Comparison of ENCODE assay signal across 8 mouse cellular contexts in the genomic region with DNA sequence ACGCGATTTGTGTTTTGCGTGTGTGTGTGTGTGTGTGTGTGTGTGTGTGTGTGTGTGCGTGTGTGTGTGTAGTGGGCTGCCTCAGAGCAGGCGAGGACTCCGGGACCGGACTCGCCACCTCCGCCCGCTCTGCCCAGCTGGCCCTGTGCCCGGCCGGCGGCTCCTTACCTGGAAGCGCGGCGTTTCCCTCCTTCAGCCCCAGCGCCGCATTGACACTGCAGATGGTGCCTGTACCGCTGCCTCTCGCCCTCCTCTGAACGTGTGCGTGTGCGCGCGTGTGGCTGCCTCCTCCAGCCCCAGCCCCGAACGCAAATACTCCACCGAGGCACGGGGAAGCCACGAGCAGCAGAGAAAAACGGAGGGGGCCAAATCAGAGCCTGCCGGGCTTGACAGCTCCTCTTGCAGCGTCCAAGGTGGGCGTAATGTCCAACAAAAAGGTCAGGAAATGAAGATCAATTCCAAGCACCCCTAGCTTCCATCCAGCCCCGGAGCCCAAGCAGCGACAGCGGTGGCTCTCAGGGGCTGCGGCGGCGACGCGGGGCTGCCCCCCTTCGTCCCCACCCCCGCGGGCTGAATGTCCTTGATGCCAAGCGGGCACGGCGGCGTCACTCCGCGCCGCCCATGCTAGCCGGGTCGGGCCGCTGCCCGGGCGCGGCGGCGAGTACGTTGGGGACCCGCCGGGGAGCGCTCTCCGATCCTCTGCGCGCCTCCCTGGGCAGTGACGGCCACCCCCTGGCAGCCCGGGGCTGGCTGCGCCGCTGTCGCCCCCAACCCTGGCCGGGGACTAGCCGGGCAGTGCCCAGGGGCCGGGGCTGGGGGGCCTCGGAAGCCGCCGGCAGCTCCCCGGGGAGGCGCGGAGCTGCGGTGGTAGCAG. TPM values are rescaled to one million over a fixed set of nuclear protein-coding genes. Genes with fewer than 3 reads are reported as not detected.
DNase-seq lines count a peak whose midpoint lies in the region; ATAC-seq lines count a peak whose summit lies in the region.

No protein-coding gene starts in this region.

- H3K27me3 ChIP-seq in forebrain, embryonic 16.5 days (replicated peaks; ENCODE audit: control insufficient read depth, insufficient read depth, low read length): no peaks in the 10 kb centered on the region
- H3K27me3 ChIP-seq in hindbrain, embryonic 11.5 days (ENCODE audit: control insufficient read depth, insufficient read depth, low read length): peaks cover 15% of the 10 kb centered on the region

- H3K4me2 ChIP-seq in forebrain, embryonic 16.5 days (ENCODE audit: low read length): peak overlapping the region; percentile 83
- peak overlapping the region; percentile 84 for H3K4me2 ChIP-seq in hindbrain, embryonic 11.5 days (replicated peaks; ENCODE audit: low read depth, low read length)

- H3K4me1 ChIP-seq in forebrain, embryonic 16.5 days (replicated peaks; ENCODE audit: control insufficient read depth, insufficient read depth, low read length): peaks cover 27% of the 10 kb centered on the region
- H3K4me1 ChIP-seq in hindbrain, embryonic 11.5 days (replicated peaks; ENCODE audit: control insufficient read depth, insufficient read depth, low read length): peaks cover 7% of the 10 kb centered on the region; the same call in 1 of the 2 replicates

- DNase-seq in Muller cell, postnatal 12 days (ENCODE audit: inconsistent ontology term): peak; percentile 49
- peak; percentile 65 for DNase-seq in hindbrain, embryonic 11.5 days (ENCODE audit: low spot score)
- peak; percentile 62 to 66 for DNase-seq in layer of hippocampus, postnatal 14 days (ENCODE audit: low spot score in 2 of 2)
- peak; percentile 53 for DNase-seq in lung, postnatal 10 days
- peak; percentile 67 for DNase-seq in right cerebral cortex, postnatal 4 days
- DNase-seq in c-Kit-positive CD71-positive TER-119-positive erythroid progenitor cells, embryonic 14.5 days (ENCODE audit: low spot score): no peak

- no peaks in the 10 kb centered on the region for H3K9me3 ChIP-seq in forebrain, embryonic 16.5 days (ENCODE audit: control insufficient read depth, low read length)
- no peaks in the 10 kb centered on the region for H3K9me3 ChIP-seq in hindbrain, embryonic 11.5 days (ENCODE audit: control insufficient read depth, low read length)

- peak overlapping the region; percentile 93 for H3K27ac ChIP-seq in forebrain, embryonic 16.5 days (ENCODE audit: low read length)
- H3K27ac ChIP-seq in hindbrain, embryonic 11.5 days (ENCODE audit: low read depth, low read length): peak overlapping the region; percentile 83

- H3K9ac ChIP-seq in forebrain, embryonic 16.5 days (replicated peaks; ENCODE audit: low read depth, low read length): peak overlapping the region; percentile 92
- peak overlapping the region; percentile 56 for H3K9ac ChIP-seq in hindbrain, embryonic 11.5 days (ENCODE audit: low read depth, low read length)

- under 1% methylated on average over 81 of the region's 82 CpGs for WGBS in forebrain, embryonic 16.5 days
- WGBS in hindbrain, embryonic 11.5 days: 1% methylated on average over 66 of the region's 82 CpGs

- ATAC-seq in cerebellum, adult (ENCODE audit: insufficient number of reproducible peaks, low FRiP score, low TSS enrichment): peak; percentile 34
- ATAC-seq in forebrain, embryonic 16.5 days: peak; percentile 50
- ATAC-seq in hindbrain, embryonic 11.5 days (ENCODE audit: low FRiP score): peak; percentile 54

- no peaks in the 10 kb centered on the region for H3K36me3 ChIP-seq in forebrain, embryonic 16.5 days (ENCODE audit: control insufficient read depth, insufficient read depth)
- H3K36me3 ChIP-seq in hindbrain, embryonic 11.5 days (ENCODE audit: control insufficient read depth, insufficient read depth, low read length): no peaks in the 10 kb centered on the region

- peak overlapping the region; percentile 78 for H3K4me3 ChIP-seq in forebrain, embryonic 16.5 days (replicated peaks; ENCODE audit: low read length)
- H3K4me3 ChIP-seq in hindbrain, embryonic 11.5 days (ENCODE audit: low read depth, low read length): peak overlapping the region; percentile 85

RNA-seq across cellular contexts. Expression of a gene that starts 0.6 kb away (rescaled TPM):
- 25.8 and 28.2 TPM in 2 replicates for polyA plus RNA-seq in forebrain, embryonic 16.5 days (2015; fragmentation: Nextera tagmentation; extraction: Ambion mirVana)
- polyA plus RNA-seq in hindbrain, embryonic 11.5 days (2014; fragmentation: Nextera tagmentation; extraction: Ambion mirVana): 6.3 and 8.1 TPM in 2 replicates
- 100 to 1,000 TPM; 113 to 120 TPM for total RNA-seq in layer of hippocampus, postnatal 14 days (2021)
